Mouse (Mus musculus) kidney, postnatal 10 days (tissue): ENCODE data around the gene Ptprm.

Source experiments
- DNase-seq: peaks from one replicate; pipeline ENCODE4 v3.0.0; 2021; ENCODE audit warnings: mixed read lengths

Ptprm gene

GRCm38 (mm10) chr17:66708748-66709147, 645.5 kb downstream of the Ptprm start:
- no peak for DNase-seq

GRCm38 (mm10) chr17:66707684-66708083, 646.6 kb downstream of the Ptprm start:
- no peak for DNase-seq

DNA sequence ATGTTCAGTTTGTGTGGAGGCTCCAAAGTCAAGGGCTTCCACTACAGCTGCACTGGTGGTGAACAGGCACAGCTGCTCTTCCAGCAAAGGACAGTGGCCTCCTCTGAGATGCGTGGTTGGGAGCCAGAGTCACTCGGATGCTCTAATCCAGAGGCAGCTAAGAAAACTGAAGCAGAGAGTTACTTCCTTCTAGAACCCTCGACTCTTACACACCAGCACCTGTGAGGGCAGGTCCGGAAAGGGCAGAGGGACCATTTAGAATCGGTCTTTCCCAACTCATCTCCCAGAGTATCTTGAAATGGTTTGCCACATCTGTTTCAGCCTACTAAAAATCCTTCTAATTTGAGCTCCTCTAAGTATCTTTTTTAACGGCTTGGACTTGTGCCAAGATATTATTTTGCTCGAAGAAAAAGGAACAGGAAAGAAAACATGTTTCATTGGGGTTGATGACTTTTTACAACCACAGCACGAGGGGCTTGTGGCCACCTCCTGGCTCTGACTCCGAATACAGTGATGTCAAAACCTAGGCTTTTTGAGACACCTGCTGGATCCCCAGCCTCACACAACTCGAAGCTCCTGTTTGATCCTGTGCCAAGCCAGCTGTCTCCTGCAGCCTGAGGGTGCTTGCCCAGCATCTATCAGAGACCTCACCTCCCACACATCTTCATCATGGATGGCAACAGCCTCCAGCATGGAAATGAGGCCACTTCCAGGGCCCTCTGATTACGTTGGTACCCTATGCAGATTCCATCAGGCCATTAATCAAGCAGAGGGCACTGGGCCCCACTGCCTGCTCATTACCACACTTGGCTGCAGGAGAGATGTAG, 652.7 kb downstream of the Ptprm start:
- DNase-seq: no peak

GRCm38 (mm10) chr17:66699896-66700295, 654.4 kb downstream of the Ptprm start:
- no peak for DNase-seq

GRCm38 (mm10) chr17:66697650-66698049, 656.6 kb downstream of the Ptprm start:
- DNase-seq: no peak

- DNase-seq: no peak
These were observed 657.6 kb downstream of the Ptprm start for GRCm38 (mm10) chr17:66696531-66697172.

- DNase-seq: no peak
These were observed 659.9 kb downstream of the Ptprm start for GRCm38 (mm10) chr17:66694326-66694725.

- no peak for DNase-seq
These were observed 660.5 kb downstream of the Ptprm start for GRCm38 (mm10) chr17:66693676-66694304.

DNA sequence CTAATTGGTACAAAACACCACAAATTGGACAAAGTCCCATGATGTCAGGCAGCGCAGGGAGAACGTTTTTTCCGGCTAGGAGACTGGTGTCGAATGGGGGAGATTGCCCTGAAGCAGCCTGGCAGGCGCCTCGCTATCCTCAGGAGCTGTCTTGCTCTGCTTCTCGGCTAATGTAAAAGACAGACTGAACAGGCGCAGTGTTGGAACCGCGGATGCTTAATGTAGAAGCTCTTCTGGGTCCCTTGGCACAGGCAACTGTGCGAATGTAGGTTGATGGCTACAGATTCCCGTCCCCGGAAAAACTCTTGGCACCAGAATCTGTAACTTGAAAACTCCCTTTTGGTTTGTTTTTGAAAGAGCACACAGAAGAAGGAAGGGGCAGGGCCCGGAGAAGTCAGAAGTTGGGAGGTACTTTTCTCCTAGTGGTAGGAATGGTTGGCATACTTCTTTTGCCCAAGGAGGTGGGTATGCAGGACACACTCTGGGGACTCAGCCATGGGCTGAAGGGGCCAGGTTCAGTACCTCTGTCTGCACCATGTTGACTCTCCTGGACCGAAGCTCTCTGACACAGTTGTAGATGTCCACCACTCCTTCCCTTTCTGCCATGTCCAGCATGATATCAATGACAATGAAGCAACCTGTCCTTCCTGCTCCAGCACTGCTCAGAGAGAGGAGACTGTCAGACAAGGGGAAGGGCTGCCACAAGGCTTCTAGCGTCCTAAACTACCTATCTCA, 661.1 kb downstream of the Ptprm start:
- DNase-seq: no peak

- no peak for DNase-seq
These were observed 666.1 kb downstream of the Ptprm start for GRCm38 (mm10) chr17:66688179-66688578.

DNA sequence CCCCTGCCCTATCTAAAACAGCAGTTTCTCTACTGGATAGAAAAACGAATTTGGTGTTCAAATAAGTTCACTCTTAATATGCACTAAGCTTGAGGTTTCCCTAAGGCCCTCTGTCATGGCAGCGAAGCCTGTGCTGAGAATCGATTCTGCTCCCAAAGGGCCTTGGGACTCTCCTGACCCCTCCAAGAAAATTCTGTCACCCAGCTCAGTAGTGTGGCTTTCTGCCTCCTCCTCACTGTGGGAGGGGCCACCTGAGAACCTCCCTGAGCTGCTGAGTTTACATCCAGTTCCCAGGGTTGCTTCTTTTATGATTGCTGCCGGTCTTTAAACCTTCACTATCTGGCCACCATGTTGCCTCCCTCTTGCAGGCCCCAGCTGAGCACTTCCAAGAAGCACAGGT, 666.7 kb downstream of the Ptprm start:
- DNase-seq: no peak

- no peak for DNase-seq
These were observed 667.4 kb downstream of the Ptprm start for GRCm38 (mm10) chr17:66686701-66687489.

GRCm38 (mm10) chr17:66683411-66683810, 670.8 kb downstream of the Ptprm start:
- no peak for DNase-seq

- DNase-seq: peak; percentile 70
These were observed 673.6 kb downstream of the Ptprm start for GRCm38 (mm10) chr17:66680662-66681061.

GRCm38 (mm10) chr17:66674667-66675066, 679.6 kb downstream of the Ptprm start:
- DNase-seq: no peak

DNA sequence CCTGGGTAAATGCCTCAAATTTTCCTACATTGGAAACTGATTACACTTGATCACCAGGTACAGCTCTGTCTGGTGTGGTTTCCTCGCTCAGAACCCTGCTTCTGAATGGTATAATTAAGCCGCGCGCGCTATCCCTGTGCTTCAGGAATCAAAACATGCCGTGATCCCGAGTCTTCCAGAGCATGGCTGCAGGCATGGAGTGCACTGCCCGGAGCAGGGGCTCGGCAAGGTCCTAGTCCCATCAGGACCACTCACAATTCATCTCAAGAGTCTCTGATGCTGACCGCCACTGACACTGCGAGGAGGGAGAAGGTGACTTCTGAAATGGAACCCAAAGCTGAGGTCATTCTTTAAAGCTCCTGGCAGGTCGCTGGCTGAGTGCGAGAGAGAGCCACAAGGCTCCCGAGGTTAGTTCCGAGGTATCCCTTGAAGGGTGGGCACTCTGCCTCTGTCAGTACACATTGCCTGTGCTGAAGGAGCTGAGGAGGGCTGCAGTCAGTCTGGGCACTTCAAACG, 682.5 kb downstream of the Ptprm start:
- no peak for DNase-seq

GRCm38 (mm10) chr17:66671287-66671686, 683.0 kb downstream of the Ptprm start:
- no peak for DNase-seq

- no peak for DNase-seq
These were observed 688.5 kb downstream of the Ptprm start for GRCm38 (mm10) chr17:66665791-66666190.

- no peak for DNase-seq
These were observed 689.0 kb downstream of the Ptprm start for GRCm38 (mm10) chr17:66665201-66665756.

- no peak for DNase-seq
These were observed 689.5 kb downstream of the Ptprm start for GRCm38 (mm10) chr17:66664796-66665195.

DNA sequence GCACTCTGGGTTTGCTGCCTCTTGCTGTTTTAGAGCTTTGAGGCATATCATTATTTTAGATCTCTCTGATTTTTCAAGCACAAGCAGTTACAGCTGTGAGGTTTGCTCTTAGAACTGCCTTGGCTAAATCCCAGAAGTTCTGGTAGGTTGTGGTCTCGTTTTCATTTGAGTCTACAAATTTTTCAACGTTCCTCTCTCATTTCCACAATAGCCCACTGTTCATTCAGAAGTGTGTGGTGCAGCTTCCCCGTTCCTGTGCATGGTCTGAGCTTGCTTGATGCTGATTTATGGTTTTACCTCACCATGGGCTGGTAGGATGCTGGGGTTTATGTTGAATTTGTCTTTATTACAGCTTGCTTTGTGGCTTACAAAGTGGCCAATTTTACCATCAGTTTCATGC, 695.0 kb downstream of the Ptprm start:
- no peak for DNase-seq
